8 mouse cellular contexts compared by ENCODE assay signal in genomic region chr2:104493021-104493950, GRCm38 (mm10). TPM values are rescaled to one million over a fixed set of nuclear protein-coding genes. Genes with fewer than 3 reads are reported as not detected.
DNase-seq lines count a peak whose midpoint lies in the region; ATAC-seq and TF ChIP-seq lines count a peak whose summit lies in the region.

No protein-coding gene starts in this region.

- peaks cover 5% of the 10 kb centered on the region for H3K36me3 ChIP-seq in G1E (replicated peaks)
- H3K36me3 ChIP-seq in forebrain, embryonic 14.5 days (ENCODE audit: control insufficient read depth, insufficient read depth, low read length) = no peaks in the 10 kb centered on the region
- H3K36me3 ChIP-seq in neural tube, embryonic 14.5 days (ENCODE audit: control insufficient read depth, insufficient read depth, low read length) = no peaks in the 10 kb centered on the region

- peak overlapping the region; percentile 90 for H3K4me3 ChIP-seq in G1E (ENCODE audit: low read depth, low read length)
- peak overlapping the region; percentile 91 for H3K4me3 ChIP-seq in forebrain, embryonic 14.5 days (ENCODE audit: low read depth, low read length)
- H3K4me3 ChIP-seq in neural tube, embryonic 14.5 days (ENCODE audit: low read depth, low read length) = peak overlapping the region; percentile 92

- H3K9me3 ChIP-seq in G1E (replicated peaks) = no peaks in the 10 kb centered on the region
- no peaks in the 10 kb centered on the region for H3K9me3 ChIP-seq in forebrain, embryonic 14.5 days (replicated peaks; ENCODE audit: control insufficient read depth, low read length)
- no peaks in the 10 kb centered on the region for H3K9me3 ChIP-seq in neural tube, embryonic 14.5 days (ENCODE audit: control insufficient read depth, low read length)

- TF ChIP-seq CTCF in G1E (IDR thresholded peaks at IDR 0.05; ENCODE audit: low read depth, low read length) = no peak

- WGBS in forebrain, embryonic 14.5 days = under 1% methylated on average over 93 of the region's 99 CpGs
- WGBS in neural tube, embryonic 14.5 days = under 1% methylated on average over 94 of the region's 99 CpGs

- H3K9ac ChIP-seq in forebrain, embryonic 14.5 days (ENCODE audit: low read length) = peak overlapping the region; percentile 98
- H3K9ac ChIP-seq in neural tube, embryonic 14.5 days (replicated peaks; ENCODE audit: low read depth, low read length) = peak overlapping the region; percentile 99

- peak; percentile 68 for DNase-seq in G1E (ENCODE audit: low spot score)
- peak; percentile 77 for DNase-seq in cerebellum, adult 11 months
- DNase-seq in forebrain, embryonic 14.5 days (ENCODE audit: low spot score) = peak; percentile 88
- DNase-seq in heart, postnatal 14 days = peak; percentile 83 to 90
- DNase-seq in layer of hippocampus, adult 18-20 months (ENCODE audit: low spot score in 2 of 2) = peak; percentile 86 to 88
- peak; percentile 86 to 87 for DNase-seq in lung, adult 18-20 months
- peak; percentile 84 for DNase-seq in testis, postnatal 14 days (ENCODE audit: low spot score)

- peak; percentile 47 for ATAC-seq in G1E (ENCODE audit: extremely low read depth, insufficient number of reproducible peaks, low FRiP score, poor library complexity, severe bottlenecking)
- peak; percentile 75 for ATAC-seq in forebrain, embryonic 14.5 days
- ATAC-seq in neural tube, embryonic 14.5 days (ENCODE audit: low read depth) = peak; percentile 76

- peak overlapping the region; percentile 74 for H3K4me2 ChIP-seq in forebrain, embryonic 14.5 days (ENCODE audit: low read length)
- peak overlapping the region; percentile 70 for H3K4me2 ChIP-seq in neural tube, embryonic 14.5 days (ENCODE audit: low read depth, low read length)

- intact Hi-C loops in heart, postnatal 14 days (cut with DNase I) = loop anchor here (2.0 kb wide), 1 partner anchor 42 kb away; no protein-coding TSS in a partner anchor

- H3K27me3 ChIP-seq in G1E (ENCODE audit: insufficient read depth, low read length) = no peaks in the 10 kb centered on the region
- H3K27me3 ChIP-seq in forebrain, embryonic 14.5 days (replicated peaks; ENCODE audit: control insufficient read depth, insufficient read depth, low read length) = no peaks in the 10 kb centered on the region
- no peaks in the 10 kb centered on the region for H3K27me3 ChIP-seq in neural tube, embryonic 14.5 days (ENCODE audit: control insufficient read depth, insufficient read depth, low read length)

- H3K27ac ChIP-seq in forebrain, embryonic 14.5 days (ENCODE audit: low read depth, low read length) = peak overlapping the region; percentile 97
- H3K27ac ChIP-seq in neural tube, embryonic 14.5 days (ENCODE audit: low read depth, low read length) = peak overlapping the region; percentile 99

- H3K4me1 ChIP-seq in G1E (ENCODE audit: insufficient read depth, low read depth, low read length) = peaks cover 38% of the 10 kb centered on the region
- peaks cover 10% of the 10 kb centered on the region for H3K4me1 ChIP-seq in forebrain, embryonic 14.5 days (ENCODE audit: control insufficient read depth, insufficient read depth, low read length)
- H3K4me1 ChIP-seq in neural tube, embryonic 14.5 days (ENCODE audit: control insufficient read depth, insufficient read depth, low read length) = peaks cover 10% of the 10 kb centered on the region; the same call in 1 of the 2 replicates

RNA-seq across cellular contexts. Expression of gene Hipk3, which starts 1.0 kb away (rescaled TPM):
- 69.2 and 82.4 TPM in 2 replicates for total RNA-seq in G1E (2014; fragmentation: Nextera tagmentation)
- 43.3 and 49.7 TPM in 2 replicates for total RNA-seq in G1E (2017)
- 12.2 and 12.8 TPM in 2 replicates for polyA plus RNA-seq in G1E (2012)
- polyA plus RNA-seq in forebrain, embryonic 14.5 days (2014; fragmentation: Nextera tagmentation; extraction: Ambion mirVana) = 6.5 and 7.7 TPM in 2 replicates
- 100 to 1,000 TPM; 178 to 179 TPM for total RNA-seq in heart, postnatal 14 days (2021)
- 10 to 100 TPM; 75.5 to 76.8 TPM for total RNA-seq in layer of hippocampus, adult 18-20 months (2021)
- polyA plus RNA-seq in neural tube, embryonic 14.5 days (2014; fragmentation: Nextera tagmentation; extraction: Ambion mirVana) = 11.8 and 14.8 TPM in 2 replicates

Comparison
In these comparisons a context has a peak if more than half of its experiments do, and no peak if none do; other contexts are left out.
1. Peak in every context shown above with its lines: DNase-seq, ATAC-seq, H3K4me3 ChIP-seq and H3K27ac ChIP-seq.